Mouse (Mus musculus) lung, postnatal 0 days (tissue): ENCODE data around the gene Trp53bp2.
A peak's percentile ranks its signal among the peaks of the same experiment; 100 is the strongest.

Experiments
- CTCF ChIP-seq: IDR thresholded peaks from 2 replicates; pipeline ENCODE4 v1.5.1; 2016; ENCODE audit warnings: antibody characterized with exemption, mild to moderate bottlenecking
- EP300 ChIP-seq: IDR thresholded peaks from 2 replicates; pipeline ENCODE4 v1.6.1; 2016; ENCODE audit warnings: antibody characterized with exemption, mild to moderate bottlenecking, control low read depth

DNA sequence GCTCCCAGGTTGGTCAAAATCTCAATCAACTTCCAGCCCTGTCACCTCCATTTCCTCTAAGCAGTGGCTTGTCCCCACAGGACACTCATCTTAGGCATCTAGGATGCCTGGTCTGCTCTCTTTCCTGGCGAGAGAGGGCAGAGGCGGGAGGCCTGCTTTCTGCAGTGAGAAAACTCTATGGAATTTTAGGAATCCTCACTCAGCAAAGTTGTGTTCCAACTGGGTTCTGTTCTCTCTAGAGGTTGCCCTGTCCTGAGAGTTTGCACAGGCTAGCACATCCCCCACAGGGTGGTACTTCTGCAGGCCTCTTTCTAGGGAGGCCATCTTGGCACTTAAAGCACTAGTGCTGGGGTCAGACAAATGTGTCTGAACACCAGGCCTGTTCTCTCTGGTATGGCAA lies 102.1 kb downstream of the Trp53bp2 start:
- no peak for TF ChIP-seq CTCF
- peak; percentile 84 for TF ChIP-seq EP300
